In the genomic region with DNA sequence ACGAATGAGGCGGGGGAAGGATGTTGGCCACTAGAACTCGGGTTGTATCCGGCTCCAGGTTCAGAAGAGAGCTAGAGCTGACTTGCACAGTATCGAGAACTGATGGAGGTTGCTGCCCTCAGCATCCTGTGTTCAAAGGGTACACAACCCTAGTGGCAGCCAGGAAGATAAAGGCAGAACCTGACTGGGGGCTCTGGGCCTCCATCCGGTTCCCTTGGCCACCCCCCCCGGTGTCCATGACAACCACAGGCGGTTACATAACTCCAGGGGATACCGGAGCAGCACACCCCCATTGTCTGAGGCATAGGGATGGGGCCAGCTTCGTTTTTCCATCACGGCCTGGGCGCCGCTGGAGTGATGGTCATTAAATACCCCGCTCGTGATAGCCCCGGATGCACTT, we compare ENCODE assay signal across 8 mouse cellular contexts. TPM values are rescaled to one million over a fixed set of nuclear protein-coding genes. Genes with fewer than 3 reads are reported as not detected.
DNase-seq lines count a peak whose midpoint lies in the region; ATAC-seq and TF ChIP-seq lines count a peak whose summit lies in the region.

No protein-coding gene starts in this region.

- peak overlapping the region; percentile 87 for H3K4me2 ChIP-seq in heart, postnatal 0 days (ENCODE audit: low read depth, low read length)

- no peaks in the 10 kb centered on the region for H3K9me3 ChIP-seq in MEL (replicated peaks; ENCODE audit: insufficient read depth, low read length)
- H3K9me3 ChIP-seq in heart, postnatal 0 days (replicated peaks; ENCODE audit: control insufficient read depth, low read length) = no peaks in the 10 kb centered on the region

- H3ac ChIP-seq in C2C12 (ENCODE audit: control insufficient read depth, insufficient read length, low read depth) = peak overlapping the region; percentile 92

- H3K4me1 ChIP-seq in MEL (ENCODE audit: control insufficient read depth in 1 of 2, insufficient read depth in 2 of 2, low read length in 2 of 2) = peaks cover 0 to 10% of the 10 kb centered on the region in 2 experiments; a peak in 2 of 4 replicates
- H3K4me1 ChIP-seq in heart, postnatal 0 days (ENCODE audit: control insufficient read depth, insufficient read depth) = peaks cover 10% of the 10 kb centered on the region; the same call in 1 of the 2 replicates

- H3K27ac ChIP-seq in MEL (ENCODE audit: control insufficient read depth, low read depth, low read length) = no peak overlapping the region
- H3K27ac ChIP-seq in heart, postnatal 0 days (ENCODE audit: low read depth) = peak overlapping the region; percentile 93

- peaks cover 5% of the 10 kb centered on the region for H3K79me3 ChIP-seq in C2C12 (ENCODE audit: low read depth)

- H3K4me3 ChIP-seq in C2C12 (ENCODE audit: insufficient read depth, poor library complexity, severe bottlenecking) (peak overlapping the region; percentile 50), MEL (ENCODE audit: control insufficient read depth in 1 of 2, insufficient read depth in 1 of 2, low read depth in 2 of 2, low read length in 2 of 2) (peak overlapping the region; percentile 89 to 95)
- H3K4me3 ChIP-seq in heart, postnatal 0 days (ENCODE audit: low read depth, low read length) = peak overlapping the region; percentile 75

- H3K79me2 ChIP-seq in C2C12 (ENCODE audit: control insufficient read depth, insufficient read depth) = peaks cover 34% of the 10 kb centered on the region
- peaks cover 7% of the 10 kb centered on the region; the same call in 1 of the 2 replicates for H3K79me2 ChIP-seq in MEL (ENCODE audit: control insufficient read depth, insufficient read depth, low read length, poor library complexity)

- H3K36me3 ChIP-seq in C2C12 (ENCODE audit: control insufficient read depth, insufficient read depth) (peaks cover 19% of the 10 kb centered on the region), MEL (ENCODE audit: control insufficient read depth in 1 of 2, insufficient read depth in 2 of 2, low read length in 2 of 2) (peaks cover 0 to 7% of the 10 kb centered on the region in 2 experiments; a peak in 1 of 4 replicates)
- peaks cover 21% of the 10 kb centered on the region for H3K36me3 ChIP-seq in heart, postnatal 0 days (replicated peaks; ENCODE audit: control insufficient read depth, insufficient read depth, low read length)

- DNase-seq in MEL (ENCODE audit: low read depth, low spot score) = no peak
- DNase-seq in embryo, embryonic 10 days (ENCODE audit: low spot score) = peak; percentile 35
- DNase-seq in heart, postnatal 0 days (ENCODE audit: low spot score) = peak; percentile 21
- peak; percentile 66 to 67 for DNase-seq in layer of hippocampus, adult 8-10 months (ENCODE audit: low spot score in 2 of 2)
- peak; percentile 61 for DNase-seq in lung, postnatal 36 days
- DNase-seq in right cerebral cortex, postnatal 25 days = peak; percentile 63
- DNase-seq in urinary bladder, postnatal 14 days (ENCODE audit: low spot score) = no peak

- H3K27me3 ChIP-seq in C2C12 (ENCODE audit: control insufficient read depth, insufficient read depth, insufficient read length) = no peaks in the 10 kb centered on the region
- H3K27me3 ChIP-seq in MEL (ENCODE audit: control insufficient read depth in 1 of 2, insufficient read depth in 2 of 2, low read length in 2 of 2) = no peaks in the 10 kb centered on the region
- no peaks in the 10 kb centered on the region for H3K27me3 ChIP-seq in heart, postnatal 0 days (ENCODE audit: control insufficient read depth, insufficient read depth, low read length)

- no peak for ATAC-seq in heart, postnatal 0 days (ENCODE audit: insufficient read depth, low read depth)

- H3K9ac ChIP-seq in MEL (ENCODE audit: control insufficient read depth, low read depth, low read length, poor library complexity, severe bottlenecking) = peak overlapping the region; percentile 82
- H3K9ac ChIP-seq in heart, postnatal 0 days (replicated peaks; ENCODE audit: low read depth, low read length) = peak overlapping the region; percentile 50

- no peak for TF ChIP-seq RAD21 in MEL (IDR thresholded peaks at IDR 0.05; ENCODE audit: low read depth, low read length)

- no peak for TF ChIP-seq POLR2A in MEL (IDR thresholded peaks at IDR 0.05; ENCODE audit: control insufficient read depth in 1 of 2, insufficient read depth in 1 of 2, low read depth in 1 of 2, low read length in 2 of 2, poor library complexity in 1 of 2)

- TF ChIP-seq CTCF in C2C12 (IDR thresholded peaks at IDR 0.05; ENCODE audit: control insufficient read depth, insufficient read depth, insufficient read length) (no peak), MEL (IDR thresholded peaks at IDR 0.05 in 2 of 3, conservative IDR thresholded peaks at IDR 0.05 in 1 of 3; ENCODE audit: control insufficient read depth in 1 of 3, insufficient read depth in 1 of 3, low read depth in 2 of 3, low read length in 3 of 3, poor library complexity in 1 of 3, severe bottlenecking in 1 of 3) (no peak)
- TF ChIP-seq CTCF in heart, postnatal 0 days (IDR thresholded peaks at IDR 0.05; ENCODE audit: low read depth) = no peak

- 11% methylated on average over 16 of the region's 16 CpGs for WGBS in heart, postnatal 0 days

- no peak for TF ChIP-seq EP300 in MEL (IDR thresholded peaks at IDR 0.05; ENCODE audit: low read depth in 1 of 2, low read length in 2 of 2)
- no peak for TF ChIP-seq EP300 in heart, postnatal 0 days (IDR thresholded peaks at IDR 0.05; ENCODE audit: low read depth)

TF ChIP-seq in C2C12, 6 proteins besides CTCF, POLR2A, EP300 and RAD21:
- TF ChIP-seq MAX (IDR thresholded peaks at IDR 0.05) (no peak), MYOD1 (IDR thresholded peaks at IDR 0.05; ENCODE audit: control insufficient read depth, insufficient read length, low read depth) (no peak), MYOG (IDR thresholded peaks at IDR 0.05; ENCODE audit: control insufficient read depth, extremely low read depth, insufficient read length) (no peak)

TF ChIP-seq in MEL, 35 proteins besides CTCF, POLR2A, EP300 and RAD21:
- no peak for TF ChIP-seq UBTF (IDR thresholded peaks at IDR 0.05; ENCODE audit: borderline replicate concordance, insufficient read depth, low read depth, low read length)

RNA-seq across cellular contexts. Expression of gene Abhd8, which starts 0.7 kb away (rescaled TPM):
- polyA plus RNA-seq in C2C12 (2012; fragmentation: generic; extraction: Trizol) (73.6 TPM), MEL (2012; ENCODE audit: insufficient read depth in 1 of 2, insufficient read length in 2 of 2, low read depth in 1 of 2, low replicate concordance in 2 of 2, missing spikeins in 1 of 2) (10 to 100 TPM in 1 of 2 experiments, not detected in 1; 39.2 TPM)
- total RNA-seq in MEL (2012; rRNA removed) = 26.3 and 28.5 TPM in 2 replicates
- total RNA-seq in heart, postnatal 0 days (2014; rRNA removed; ENCODE audit: low replicate concordance) = 57.7 and 69.8 TPM in 2 replicates
- polyA plus RNA-seq in heart, postnatal 0 days (2015; fragmentation: Nextera tagmentation; extraction: Ambion mirVana) = 32.8 and 36.6 TPM in 2 replicates
- total RNA-seq in layer of hippocampus, adult 8-10 months (2022) = 100 to 1,000 TPM; 200 to 255 (median 229) TPM

RNA-seq across cellular contexts. Expression of gene Mrpl34, which starts 2.0 kb away (rescaled TPM):
- polyA plus RNA-seq in C2C12 (2012; fragmentation: generic; extraction: Trizol) (121 TPM), MEL (2012; ENCODE audit: insufficient read depth in 1 of 2, insufficient read length in 2 of 2, low read depth in 1 of 2, low replicate concordance in 2 of 2, missing spikeins in 1 of 2) (100 to 1,000 TPM in 1 of 2 experiments, not detected in 1; 196 TPM)
- total RNA-seq in MEL (2012; rRNA removed) = 123 and 143 TPM in 2 replicates
- 169 and 188 TPM in 2 replicates for total RNA-seq in heart, postnatal 0 days (2014; rRNA removed; ENCODE audit: low replicate concordance)
- 284 and 320 TPM in 2 replicates for polyA plus RNA-seq in heart, postnatal 0 days (2015; fragmentation: Nextera tagmentation; extraction: Ambion mirVana)
- total RNA-seq in layer of hippocampus, adult 8-10 months (2022) = 10 to 100 TPM; 38.6 to 47.2 (median 46.2) TPM

RNA-seq across cellular contexts. Expression of gene Dda1, which starts 6.2 kb away (rescaled TPM):
- polyA plus RNA-seq in C2C12 (2012; fragmentation: generic; extraction: Trizol) = 104 TPM
- total RNA-seq in MEL (2012; rRNA removed) = 49.7 and 59.6 TPM in 2 replicates
- 100 to 1,000 TPM in 1 of 2 experiments, not detected in 1; 110 TPM for polyA plus RNA-seq in MEL (2012; ENCODE audit: insufficient read depth in 1 of 2, insufficient read length in 2 of 2, low read depth in 1 of 2, low replicate concordance in 2 of 2, missing spikeins in 1 of 2)
- total RNA-seq in heart, postnatal 0 days (2014; rRNA removed; ENCODE audit: low replicate concordance) = 73.5 and 89.9 TPM in 2 replicates
- 62.7 and 66.4 TPM in 2 replicates for polyA plus RNA-seq in heart, postnatal 0 days (2015; fragmentation: Nextera tagmentation; extraction: Ambion mirVana)
- 10 to 100 TPM; 74.9 to 82.2 (median 79.0) TPM for total RNA-seq in layer of hippocampus, adult 8-10 months (2022)

RNA-seq across cellular contexts. Expression of gene Ano8, which starts 23.0 kb away (rescaled TPM):
- 22.1 TPM for polyA plus RNA-seq in C2C12 (2012; fragmentation: generic; extraction: Trizol)
- 3.5 and 3.9 TPM in 2 replicates for total RNA-seq in MEL (2012; rRNA removed)
- 1 to 10 TPM in 1 of 2 experiments, not detected in 1; 4.8 TPM for polyA plus RNA-seq in MEL (2012; ENCODE audit: insufficient read depth in 1 of 2, insufficient read length in 2 of 2, low read depth in 1 of 2, low replicate concordance in 2 of 2, missing spikeins in 1 of 2)
- total RNA-seq in heart, postnatal 0 days (2014; rRNA removed; ENCODE audit: low replicate concordance) = 10.8 and 15.0 TPM in 2 replicates
- 0.74 and 0.93 TPM in 2 replicates for polyA plus RNA-seq in heart, postnatal 0 days (2015; fragmentation: Nextera tagmentation; extraction: Ambion mirVana)
- total RNA-seq in layer of hippocampus, adult 8-10 months (2022) = 10 to 100 TPM; 48.4 to 55.9 (median 51.6) TPM

RNA-seq across cellular contexts. Expression of gene Gtpbp3, which starts 25.1 kb away (rescaled TPM):
- polyA plus RNA-seq in C2C12 (2012; fragmentation: generic; extraction: Trizol) = 21.4 TPM
- total RNA-seq in MEL (2012; rRNA removed) = 45.5 and 49.4 TPM in 2 replicates
- polyA plus RNA-seq in MEL (2012; ENCODE audit: insufficient read depth in 1 of 2, insufficient read length in 2 of 2, low read depth in 1 of 2, low replicate concordance in 2 of 2, missing spikeins in 1 of 2) = 10 to 100 TPM in 1 of 2 experiments, not detected in 1; 50.1 TPM
- 21.1 and 36.7 TPM in 2 replicates for total RNA-seq in heart, postnatal 0 days (2014; rRNA removed; ENCODE audit: low replicate concordance)
- 10.3 and 11.3 TPM in 2 replicates for polyA plus RNA-seq in heart, postnatal 0 days (2015; fragmentation: Nextera tagmentation; extraction: Ambion mirVana)
- total RNA-seq in layer of hippocampus, adult 8-10 months (2022) = 10 to 100 TPM; 28.8 to 42.3 (median 32.5) TPM

Comparison
In these comparisons a context has a peak if more than half of its experiments do, and no peak if none do; other contexts are left out.
1. DNase-seq: peak in embryo, embryonic 10 days (single experiment), heart, postnatal 0 days (single experiment), layer of hippocampus, adult 8-10 months (2 of 2), lung, postnatal 36 days (single experiment) and right cerebral cortex, postnatal 25 days (single experiment); none in MEL (single experiment) and urinary bladder, postnatal 14 days (single experiment).
2. Peak in every context shown above with its lines, with median percentiles within 50 percentile points of each other: H3K4me3 ChIP-seq.